Mouse (Mus musculus) neutrophil, adult 5-6 weeks (primary cell): ENCODE measurements around the gene Gm10842. TPM values are rescaled to one million over a fixed set of nuclear protein-coding genes. Genes with fewer than 3 reads are reported as not detected.

Experiments
- ATAC-seq: fragments of 151-379, 151-347 bp; 2 replicates; pipeline ENCODE4 v1.8.0; 2017; ENCODE audit warnings: mild to moderate bottlenecking, moderate TSS enrichment; ENCODE audit not compliant: insufficient number of reproducible peaks, poor library complexity, low FRiP score, severe bottlenecking; ENCODE audit errors: extremely low read depth
- total RNA-seq: library from RNA; stranded (forward); fragments of 200-1000 nt; gene quantifications from 2 replicates; pipeline ENCODE4 v1.2.3, GENCODE M21; 2017

Gm10842 gene
- total RNA-seq, 1 experiment from 2014 or later = not detected

DNA sequence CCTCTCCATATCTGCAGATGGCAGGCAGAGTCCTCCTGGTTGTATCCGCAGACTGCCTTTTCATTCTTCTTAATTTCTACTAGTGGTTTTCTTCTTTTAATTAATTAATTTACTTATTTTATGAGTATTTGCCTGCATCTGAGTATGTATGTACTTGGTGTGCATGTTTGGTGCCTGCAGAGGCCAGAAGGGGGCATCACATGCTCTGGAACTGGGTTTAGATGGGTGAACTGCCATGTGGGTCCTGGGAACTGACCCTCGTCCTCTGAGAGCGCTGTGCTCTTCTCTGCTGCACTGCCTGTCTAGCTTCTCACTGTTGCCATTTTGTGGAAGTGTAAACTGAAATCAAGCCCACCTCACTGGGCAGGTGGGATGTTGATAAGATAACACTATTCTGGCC is 38.0 kb downstream of the Gm10842 start:
- ATAC-seq = no peak

DNA sequence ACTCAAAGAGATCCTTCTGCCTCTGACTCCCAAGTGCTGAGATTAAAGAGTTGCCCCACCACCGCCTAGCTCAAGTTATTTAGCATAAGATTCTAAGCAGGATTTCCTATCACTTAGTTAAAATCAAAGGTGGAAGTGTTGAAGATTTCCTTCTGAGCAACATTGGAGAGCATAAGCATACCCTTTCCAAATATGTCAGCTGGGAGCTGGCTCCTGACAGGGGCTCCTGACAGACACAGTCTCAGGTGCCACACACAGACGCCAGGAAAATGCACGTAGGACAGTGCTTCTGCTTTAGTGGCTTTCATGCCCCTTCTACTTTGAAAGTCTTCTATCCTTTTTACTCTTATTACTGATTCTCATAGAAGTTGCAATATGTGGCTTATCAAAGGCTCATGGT is 45.5 kb downstream of the Gm10842 start:
- ATAC-seq = no peak

Other genes with a start within 250 kb of the Gm10842 start
- not detected in 2 replicates for gene Efcab3, start 83.3 kb upstream of the Gm10842 start, total RNA-seq
- 20.0 and 24.9 TPM in 2 replicates for gene Mettl2, start 20.5 kb upstream of the Gm10842 start, total RNA-seq
- 126 and 145 TPM in 2 replicates for gene Tlk2, start 31.9 kb downstream of the Gm10842 start, total RNA-seq
- gene Mrc2, start 145.8 kb downstream of the Gm10842 start, total RNA-seq = 0.47 TPM in 1 of 2 replicates, not detected in the other